Mouse (Mus musculus) erythroblast, embryonic 14.5 days (primary cell): ENCODE results near the gene Pitpnc1. TPM values are rescaled to one million over a fixed set of nuclear protein-coding genes. Genes with fewer than 3 reads are reported as not detected.

Experiments
- H3K27me3 ChIP-seq: 2 replicates; pipeline ENCODE4 v1.6.1; 2012; ENCODE audit warnings: inconsistent platforms; ENCODE audit not compliant: control insufficient read depth
- H3K36me3 ChIP-seq: 2 replicates; pipeline ENCODE4 v1.6.1; 2012; ENCODE audit warnings: mild to moderate bottlenecking, inconsistent platforms; ENCODE audit not compliant: control insufficient read depth
- H3K4me1 ChIP-seq: 2 replicates; pipeline ENCODE4 v1.6.1; 2012; ENCODE audit warnings: inconsistent platforms; ENCODE audit not compliant: control insufficient read depth
- H3K4me3 ChIP-seq: replicated peaks from 2 replicates; pipeline ENCODE3; 2012; ENCODE audit warnings: moderate library complexity, mild to moderate bottlenecking, inconsistent platforms
- H3K9me3 ChIP-seq: 2 replicates; pipeline ENCODE4 v1.6.1; 2012; ENCODE audit warnings: low read length, inconsistent platforms, mixed read lengths; ENCODE audit not compliant: control insufficient read depth
- GATA1 ChIP-seq: IDR thresholded peaks from 2 replicates; pipeline ENCODE4 v1.6.1; 2012; ENCODE audit warnings: low read length, inconsistent platforms, mixed read lengths
- TAL1 ChIP-seq: IDR thresholded peaks from 3 replicates; pipeline ENCODE4 v1.6.1; 2012; ENCODE audit warnings: low read length, inconsistent platforms, mixed read lengths
- polyA plus RNA-seq: library from polyadenylated mRNA; stranded (reverse); fragments of >175 nt; gene quantifications from 2 replicates; pipeline ENCODE4 v1.2.3, GENCODE M21; 2012

The Pitpnc1 gene
- polyA plus RNA-seq, 1 experiment: 0.37 TPM

- no peak for TF ChIP-seq GATA1
- no peak for TF ChIP-seq TAL1
Measured at GRCm38 (mm10) chr11:107238506-107238905, 232.0 kb downstream of the Pitpnc1 start.

GRCm38 (mm10) chr11:107237532-107237931 is 233.0 kb downstream of the Pitpnc1 start:
- TF ChIP-seq TAL1 (no peak), GATA1 (no peak)
- no peaks in the 10 kb centered on the region for H3K9me3 ChIP-seq
- H3K4me3 ChIP-seq: no peak overlapping the region
- H3K27me3 ChIP-seq: no peaks in the 10 kb centered on the region
- H3K36me3 ChIP-seq: peaks cover 10% of the 10 kb centered on the region
- no peaks in the 10 kb centered on the region for H3K4me1 ChIP-seq

More at GRCm38 (mm10) chr11:107238506-107238905, 232.0 kb downstream of the Pitpnc1 start:
- peaks cover 7% of the 10 kb centered on the region for H3K36me3 ChIP-seq
- H3K4me1 ChIP-seq: no peaks in the 10 kb centered on the region
- no peak overlapping the region for H3K4me3 ChIP-seq
- H3K27me3 ChIP-seq: no peaks in the 10 kb centered on the region
- H3K9me3 ChIP-seq: no peaks in the 10 kb centered on the region

GRCm38 (mm10) chr11:107233252-107233890 is 237.1 kb downstream of the Pitpnc1 start:
- Histone ChIP-seq H3K36me3 (peaks cover 19% of the 10 kb centered on the region), H3K4me3 (no peak overlapping the region), H3K9me3 (peaks cover 1% of the 10 kb centered on the region; the same call in 1 of the 2 replicates), H3K27me3 (no peaks in the 10 kb centered on the region), H3K4me1 (no peaks in the 10 kb centered on the region)
- TF ChIP-seq TAL1: no peak
- TF ChIP-seq GATA1: no peak

GRCm38 (mm10) chr11:107230128-107230527 is 240.4 kb downstream of the Pitpnc1 start:
- H3K27me3 ChIP-seq: no peaks in the 10 kb centered on the region
- H3K4me3 ChIP-seq: no peak overlapping the region
- H3K36me3 ChIP-seq: peaks cover 33% of the 10 kb centered on the region
- H3K4me1 ChIP-seq: no peaks in the 10 kb centered on the region
- H3K9me3 ChIP-seq: peaks cover 5% of the 10 kb centered on the region; the same call in 1 of the 2 replicates
- TF ChIP-seq TAL1 (no peak), GATA1 (no peak)

- Histone ChIP-seq H3K4me3 (no peak overlapping the region), H3K27me3 (no peaks in the 10 kb centered on the region), H3K36me3 (peaks cover 18% of the 10 kb centered on the region), H3K9me3 (peaks cover 5% of the 10 kb centered on the region; the same call in 1 of the 2 replicates), H3K4me1 (no peaks in the 10 kb centered on the region)
- TF ChIP-seq TAL1 (no peak), GATA1 (no peak)
Measured at GRCm38 (mm10) chr11:107226431-107226830, 244.1 kb downstream of the Pitpnc1 start.

- Histone ChIP-seq H3K4me3 (no peak overlapping the region), H3K4me1 (no peaks in the 10 kb centered on the region), H3K27me3 (no peaks in the 10 kb centered on the region), H3K9me3 (peaks cover 5% of the 10 kb centered on the region; the same call in 1 of the 2 replicates), H3K36me3 (peaks cover 18% of the 10 kb centered on the region)
- TF ChIP-seq TAL1 (no peak), GATA1 (no peak)
Measured at GRCm38 (mm10) chr11:107226013-107226412, 244.5 kb downstream of the Pitpnc1 start.

GRCm38 (mm10) chr11:107225301-107225700 is 245.2 kb downstream of the Pitpnc1 start:
- Histone ChIP-seq H3K9me3 (peaks cover 5% of the 10 kb centered on the region; the same call in 1 of the 2 replicates), H3K4me3 (no peak overlapping the region), H3K4me1 (no peaks in the 10 kb centered on the region), H3K27me3 (no peaks in the 10 kb centered on the region), H3K36me3 (peaks cover 18% of the 10 kb centered on the region)
- TF ChIP-seq GATA1 (no peak), TAL1 (no peak)

GRCm38 (mm10) chr11:107223667-107224214 is 246.8 kb downstream of the Pitpnc1 start:
- H3K4me1 ChIP-seq: no peaks in the 10 kb centered on the region
- H3K36me3 ChIP-seq: peaks cover 18% of the 10 kb centered on the region
- H3K4me3 ChIP-seq: no peak overlapping the region
- TF ChIP-seq GATA1: no peak
- TF ChIP-seq TAL1: no peak
- H3K9me3 ChIP-seq: peaks cover 5% of the 10 kb centered on the region; the same call in 1 of the 2 replicates
- no peaks in the 10 kb centered on the region for H3K27me3 ChIP-seq

- no peak for TF ChIP-seq GATA1
- no peak for TF ChIP-seq TAL1
- no peaks in the 10 kb centered on the region for H3K27me3 ChIP-seq
- peaks cover 14% of the 10 kb centered on the region for H3K36me3 ChIP-seq
- H3K4me1 ChIP-seq: no peaks in the 10 kb centered on the region
- peaks cover 2% of the 10 kb centered on the region; the same call in 1 of the 2 replicates for H3K9me3 ChIP-seq
- no peak overlapping the region for H3K4me3 ChIP-seq
Measured at GRCm38 (mm10) chr11:107223169-107223561, 247.3 kb downstream of the Pitpnc1 start.
